Mouse (Mus musculus): ENCODE data around the gene Ptprz1.

DNA sequence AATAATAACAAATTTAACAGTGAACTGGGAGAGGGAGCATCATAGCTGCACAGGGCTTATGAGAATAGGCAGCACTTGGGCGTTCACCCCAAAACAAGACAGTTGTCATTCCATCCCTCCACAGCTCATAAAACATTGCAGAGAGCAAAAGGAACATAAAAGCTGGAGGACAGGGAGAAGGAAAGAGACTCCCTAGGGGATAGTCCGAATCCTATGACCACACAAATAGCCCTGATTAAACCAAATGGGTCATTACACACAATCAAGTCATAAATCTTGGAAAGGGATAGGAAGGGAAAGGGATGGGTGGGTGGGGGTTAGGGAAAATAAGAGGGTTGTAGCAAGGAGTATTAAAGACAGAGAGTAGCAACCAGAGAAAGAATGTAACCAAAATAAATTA, 203.0 kb downstream of the Ptprz1 start:
- TF ChIP-seq CTCF (IDR thresholded peaks at IDR 0.05) (no peak), POLR2A (IDR thresholded peaks at IDR 0.05; ENCODE audit: insufficient read depth, low read depth, low read length) (no peak), EP300 (IDR thresholded peaks at IDR 0.05; ENCODE audit: insufficient read depth, low read depth, low read length) (no peak)

All from heart, adult 2 months (tissue).